Mouse (Mus musculus): ENCODE measurements around the gene Col4a3.

Gene Col4a3

GRCm38 (mm10) chr1:82618592-82618991 lies 31.9 kb downstream of the Col4a3 start:
- no peaks in the 10 kb centered on the region for H3K36me3 ChIP-seq (ENCODE audit: insufficient read depth, low read length)
- no peaks in the 10 kb centered on the region for H3K27me3 ChIP-seq (ENCODE audit: insufficient read depth, low read length)
- H3K4me1 ChIP-seq (replicated peaks; ENCODE audit: low read depth, low read length): no peaks in the 10 kb centered on the region
- H3K9me3 ChIP-seq (ENCODE audit: low read length): no peaks in the 10 kb centered on the region
- no peak overlapping the region for H3K4me3 ChIP-seq (replicated peaks; ENCODE audit: low read length)
- TF ChIP-seq CTCF (conservative IDR thresholded peaks at IDR 0.05; ENCODE audit: low read length) (no peak), POU5F1 (IDR thresholded peaks at IDR 0.05; ENCODE audit: borderline replicate concordance, low read length) (no peak), NANOG (IDR thresholded peaks at IDR 0.05; ENCODE audit: borderline replicate concordance, low read length) (no peak)

- no peaks in the 10 kb centered on the region; the same call in 1 of the 2 replicates for H3K27me3 ChIP-seq (ENCODE audit: insufficient read depth, low read length)
- no peaks in the 10 kb centered on the region for H3K4me1 ChIP-seq (replicated peaks; ENCODE audit: low read depth, low read length)
- no peaks in the 10 kb centered on the region for H3K9me3 ChIP-seq (ENCODE audit: low read length)
- no peak overlapping the region for H3K4me3 ChIP-seq (replicated peaks; ENCODE audit: low read length)
- no peak for TF ChIP-seq POU5F1 (IDR thresholded peaks at IDR 0.05; ENCODE audit: borderline replicate concordance, low read length)
- H3K36me3 ChIP-seq (ENCODE audit: insufficient read depth, low read length): no peaks in the 10 kb centered on the region
Observed at GRCm38 (mm10) chr1:82619981-82620380, 33.3 kb downstream of the Col4a3 start.

- Histone ChIP-seq H3K36me3 (ENCODE audit: insufficient read depth, low read length) (no peaks in the 10 kb centered on the region), H3K27me3 (ENCODE audit: insufficient read depth, low read length) (no peaks in the 10 kb centered on the region; the same call in 1 of the 2 replicates), H3K4me3 (replicated peaks; ENCODE audit: low read length) (no peak overlapping the region), H3K9me3 (ENCODE audit: low read length) (no peaks in the 10 kb centered on the region), H3K4me1 (replicated peaks; ENCODE audit: low read depth, low read length) (no peaks in the 10 kb centered on the region)
- TF ChIP-seq CTCF (conservative IDR thresholded peaks at IDR 0.05; ENCODE audit: low read length) (no peak), POU5F1 (IDR thresholded peaks at IDR 0.05; ENCODE audit: borderline replicate concordance, low read length) (no peak), NANOG (IDR thresholded peaks at IDR 0.05; ENCODE audit: borderline replicate concordance, low read length) (no peak)
Observed at GRCm38 (mm10) chr1:82624934-82625333, 38.2 kb downstream of the Col4a3 start.

GRCm38 (mm10) chr1:82625474-82625873 lies 38.8 kb downstream of the Col4a3 start:
- no peaks in the 10 kb centered on the region; the same call in 1 of the 2 replicates for H3K27me3 ChIP-seq (ENCODE audit: insufficient read depth, low read length)

GRCm38 (mm10) chr1:82627652-82628051 lies 40.9 kb downstream of the Col4a3 start:
- Histone ChIP-seq H3K9me3 (ENCODE audit: low read length) (no peaks in the 10 kb centered on the region), H3K4me1 (replicated peaks; ENCODE audit: low read depth, low read length) (no peaks in the 10 kb centered on the region), H3K36me3 (ENCODE audit: insufficient read depth, low read length) (no peaks in the 10 kb centered on the region), H3K4me3 (replicated peaks; ENCODE audit: low read length) (no peak overlapping the region), H3K27me3 (ENCODE audit: insufficient read depth, low read length) (no peaks in the 10 kb centered on the region; the same call in 1 of the 2 replicates)
- TF ChIP-seq POU5F1 (IDR thresholded peaks at IDR 0.05; ENCODE audit: borderline replicate concordance, low read length): no peak
- no peak for TF ChIP-seq NANOG (IDR thresholded peaks at IDR 0.05; ENCODE audit: borderline replicate concordance, low read length)
- TF ChIP-seq CTCF (conservative IDR thresholded peaks at IDR 0.05; ENCODE audit: low read length): no peak

More at GRCm38 (mm10) chr1:82625474-82625873, 38.8 kb downstream of the Col4a3 start:
- H3K4me1 ChIP-seq (replicated peaks; ENCODE audit: low read depth, low read length): no peaks in the 10 kb centered on the region
- H3K4me3 ChIP-seq (replicated peaks; ENCODE audit: low read length): no peak overlapping the region
- TF ChIP-seq NANOG (IDR thresholded peaks at IDR 0.05; ENCODE audit: borderline replicate concordance, low read length): no peak
- no peak for TF ChIP-seq POU5F1 (IDR thresholded peaks at IDR 0.05; ENCODE audit: borderline replicate concordance, low read length)
- no peak for TF ChIP-seq CTCF (conservative IDR thresholded peaks at IDR 0.05; ENCODE audit: low read length)
- no peaks in the 10 kb centered on the region for H3K9me3 ChIP-seq (ENCODE audit: low read length)
- H3K36me3 ChIP-seq (ENCODE audit: insufficient read depth, low read length): no peaks in the 10 kb centered on the region

GRCm38 (mm10) chr1:82629495-82629894 lies 42.8 kb downstream of the Col4a3 start:
- Histone ChIP-seq H3K36me3 (ENCODE audit: insufficient read depth, low read length) (no peaks in the 10 kb centered on the region), H3K4me3 (replicated peaks; ENCODE audit: low read length) (no peak overlapping the region), H3K9me3 (ENCODE audit: low read length) (no peaks in the 10 kb centered on the region), H3K27me3 (ENCODE audit: insufficient read depth, low read length) (no peaks in the 10 kb centered on the region; the same call in 1 of the 2 replicates), H3K4me1 (replicated peaks; ENCODE audit: low read depth, low read length) (no peaks in the 10 kb centered on the region)
- TF ChIP-seq NANOG (IDR thresholded peaks at IDR 0.05; ENCODE audit: borderline replicate concordance, low read length) (no peak), POU5F1 (IDR thresholded peaks at IDR 0.05; ENCODE audit: borderline replicate concordance, low read length) (no peak), CTCF (conservative IDR thresholded peaks at IDR 0.05; ENCODE audit: low read length) (no peak)

GRCm38 (mm10) chr1:82631169-82631792 lies 44.6 kb downstream of the Col4a3 start:
- no peaks in the 10 kb centered on the region for H3K4me1 ChIP-seq (replicated peaks; ENCODE audit: low read depth, low read length)
- no peaks in the 10 kb centered on the region for H3K27me3 ChIP-seq (ENCODE audit: insufficient read depth, low read length)
- no peaks in the 10 kb centered on the region for H3K36me3 ChIP-seq (ENCODE audit: insufficient read depth, low read length)
- no peak for TF ChIP-seq NANOG (IDR thresholded peaks at IDR 0.05; ENCODE audit: borderline replicate concordance, low read length)
- TF ChIP-seq CTCF (conservative IDR thresholded peaks at IDR 0.05; ENCODE audit: low read length): no peak
- TF ChIP-seq POU5F1 (IDR thresholded peaks at IDR 0.05; ENCODE audit: borderline replicate concordance, low read length): no peak
- no peak overlapping the region for H3K4me3 ChIP-seq (replicated peaks; ENCODE audit: low read length)
- H3K9me3 ChIP-seq (ENCODE audit: low read length): no peaks in the 10 kb centered on the region

- no peaks in the 10 kb centered on the region for H3K4me1 ChIP-seq (replicated peaks; ENCODE audit: low read depth, low read length)
- H3K27me3 ChIP-seq (ENCODE audit: insufficient read depth, low read length): 0 out of 2 replicates have a peak, but pooled peaks cover under 1% of the 10 kb centered on the region
- no peak overlapping the region for H3K4me3 ChIP-seq (replicated peaks; ENCODE audit: low read length)
- no peaks in the 10 kb centered on the region for H3K36me3 ChIP-seq (ENCODE audit: insufficient read depth, low read length)
- no peak for TF ChIP-seq POU5F1 (IDR thresholded peaks at IDR 0.05; ENCODE audit: borderline replicate concordance, low read length)
- TF ChIP-seq NANOG (IDR thresholded peaks at IDR 0.05; ENCODE audit: borderline replicate concordance, low read length): no peak
- TF ChIP-seq CTCF (conservative IDR thresholded peaks at IDR 0.05; ENCODE audit: low read length): no peak
- no peaks in the 10 kb centered on the region for H3K9me3 ChIP-seq (ENCODE audit: low read length)
Observed at GRCm38 (mm10) chr1:82634545-82635253, 48.0 kb downstream of the Col4a3 start.

Measured in E14TG2a.4 (cell line).